Mouse (Mus musculus) midbrain, postnatal 0 days (tissue): ENCODE results near the gene Apba1. TPM values are rescaled to one million over a fixed set of nuclear protein-coding genes. Genes with fewer than 3 reads are reported as not detected.

Source experiments
- ATAC-seq: fragments of 200-750 bp; cut with Nextera tagmentation; 2 replicates; pipeline ENCODE4 v1.8.0; 2017; ENCODE audit warnings: moderate number of reproducible peaks, mild to moderate bottlenecking, moderate TSS enrichment, moderate library complexity; ENCODE audit not compliant: low FRiP score
- DNase-seq: peaks from one replicate; pipeline ENCODE4 v3.0.0-alpha.2; 2015; ENCODE audit warnings: low spot score
- H3K27ac ChIP-seq: fragments of 300-500 bp; sonication (generic); 2 replicates; pipeline ENCODE4 v1.5.1; 2014; ENCODE audit warnings: low read depth, mild to moderate bottlenecking, low read length, mixed read lengths
- H3K27me3 ChIP-seq: fragments of 300-500 bp; sonication (generic); 2 replicates; pipeline ENCODE4 v1.6.1; 2014; ENCODE audit warnings: low read length, control low read depth, mixed read lengths; ENCODE audit not compliant: insufficient read depth
- H3K36me3 ChIP-seq: fragments of 300-500 bp; sonication (generic); 2 replicates; pipeline ENCODE4 v1.6.1; 2014; ENCODE audit warnings: low read length, control low read depth, mixed read lengths; ENCODE audit not compliant: insufficient read depth
- H3K4me1 ChIP-seq: fragments of 300-500 bp; sonication (generic); 2 replicates; pipeline ENCODE4 v1.6.1; 2014; ENCODE audit warnings: mild to moderate bottlenecking, control low read depth, antibody characterized with exemption, low read length, mixed read lengths; ENCODE audit not compliant: insufficient read depth
- H3K4me2 ChIP-seq: fragments of 300-500 bp; sonication (generic); 2 replicates; pipeline ENCODE4 v1.6.1; 2014; ENCODE audit warnings: low read depth, mild to moderate bottlenecking, low read length, mixed read lengths; ENCODE audit not compliant: poor library complexity, severe bottlenecking
- H3K4me3 ChIP-seq: fragments of 300-500 bp; sonication (generic); 2 replicates; pipeline ENCODE4 v1.5.1; 2014; ENCODE audit warnings: low read depth, mild to moderate bottlenecking, low read length, moderate library complexity
- H3K9ac ChIP-seq: fragments of 300-500 bp; sonication (generic); replicated peaks from 2 replicates; pipeline ENCODE4 v1.6.1; 2014; ENCODE audit warnings: mild to moderate bottlenecking, low read length, moderate library complexity, mixed read lengths; ENCODE audit not compliant: poor library complexity, severe bottlenecking
- H3K9me3 ChIP-seq: fragments of 300-500 bp; sonication (generic); 2 replicates; pipeline ENCODE4 v1.6.1; 2016; ENCODE audit warnings: low read length, control low read depth
- CTCF ChIP-seq: IDR thresholded peaks from 2 replicates; pipeline ENCODE4 v1.5.1; 2016; ENCODE audit warnings: antibody characterized with exemption, mild to moderate bottlenecking
- WGBS: fragments of 180-500 bp; shearing (Covaris S2); extraction: QIAGEN DNeasy Blood & Tissue Kit; methylation state at CpG from one replicate; pipeline ENCODE4 v1.1.7; 2014; 5-methylcytosine and 5-hydroxymethylcytosine counted together
- polyA plus RNA-seq: library from polyadenylated mRNA; unstranded; fragments of >200 nt; fragmentation: Nextera tagmentation; extraction: Ambion mirVana; gene quantifications from 2 replicates; pipeline ENCODE4 v1.2.1, GENCODE M21; 2015
- total RNA-seq: library from RNA; depleted of rRNA; stranded (reverse); fragments of >200 nt; gene quantifications from 2 replicates; pipeline ENCODE4 v1.2.3, GENCODE M21; 2014; rRNA removed

Apba1 gene
- total and polyA plus RNA-seq, 2 experiments from 2014 or later: 15.4 to 193 TPM

GRCm38 (mm10) chr19:23977901-23978443, 219.3 kb downstream of the Apba1 start:
- WGBS: 75% methylated on average over 6 of the region's 6 CpGs
- ATAC-seq: no peak

GRCm38 (mm10) chr19:23980598-23980997, 221.9 kb downstream of the Apba1 start:
- Histone ChIP-seq H3K4me2 (no peak overlapping the region), H3K4me3 (no peak overlapping the region), H3K27me3 (no peaks in the 10 kb centered on the region), H3K4me1 (no peaks in the 10 kb centered on the region), H3K27ac (no peak overlapping the region), H3K9me3 (no peaks in the 10 kb centered on the region), H3K36me3 (peaks cover 7% of the 10 kb centered on the region; the same call in 1 of the 2 replicates), H3K9ac (no peak overlapping the region)
- no peak for ATAC-seq
- DNase-seq: no peak
- TF ChIP-seq CTCF: no peak
- 74% methylated on average over 3 of the region's 3 CpGs for WGBS

More at GRCm38 (mm10) chr19:23977901-23978443, 219.3 kb downstream of the Apba1 start:
- TF ChIP-seq CTCF: no peak
- no peaks in the 10 kb centered on the region for H3K27me3 ChIP-seq
- H3K9ac ChIP-seq: no peak overlapping the region
- no peak overlapping the region for H3K27ac ChIP-seq
- no peak for DNase-seq
- H3K36me3 ChIP-seq: peaks cover 11% of the 10 kb centered on the region; the same call in 1 of the 2 replicates
- H3K4me2 ChIP-seq: no peak overlapping the region
- H3K4me1 ChIP-seq: peaks cover 2% of the 10 kb centered on the region; the same call in 1 of the 2 replicates
- no peak overlapping the region for H3K4me3 ChIP-seq
- H3K9me3 ChIP-seq: no peaks in the 10 kb centered on the region

GRCm38 (mm10) chr19:23984186-23984585, 225.5 kb downstream of the Apba1 start:
- H3K9me3 ChIP-seq: no peaks in the 10 kb centered on the region
- DNase-seq (peak; percentile 21), ATAC-seq (no peak)
- H3K27me3 ChIP-seq: no peaks in the 10 kb centered on the region
- no peak overlapping the region for H3K27ac ChIP-seq
- 51% methylated on average over 6 of the region's 6 CpGs for WGBS
- no peak overlapping the region for H3K4me2 ChIP-seq
- no peak for TF ChIP-seq CTCF
- peaks cover 2% of the 10 kb centered on the region; the same call in 1 of the 2 replicates for H3K36me3 ChIP-seq
- no peak overlapping the region for H3K4me3 ChIP-seq
- H3K4me1 ChIP-seq: no peaks in the 10 kb centered on the region
- no peak overlapping the region for H3K9ac ChIP-seq

GRCm38 (mm10) chr19:23987291-23987690, 228.6 kb downstream of the Apba1 start:
- Histone ChIP-seq H3K9me3 (no peaks in the 10 kb centered on the region), H3K9ac (no peak overlapping the region), H3K4me3 (no peak overlapping the region), H3K36me3 (no peaks in the 10 kb centered on the region), H3K4me2 (no peak overlapping the region), H3K27ac (no peak overlapping the region), H3K27me3 (no peaks in the 10 kb centered on the region), H3K4me1 (no peaks in the 10 kb centered on the region)
- ATAC-seq (no peak), DNase-seq (no peak)
- no peak for TF ChIP-seq CTCF
- 81% methylated on average over 2 of the region's 2 CpGs for WGBS

GRCm38 (mm10) chr19:23988166-23988565, 229.5 kb downstream of the Apba1 start:
- Histone ChIP-seq H3K4me1 (no peaks in the 10 kb centered on the region), H3K27me3 (no peaks in the 10 kb centered on the region), H3K36me3 (no peaks in the 10 kb centered on the region), H3K9me3 (no peaks in the 10 kb centered on the region), H3K27ac (no peak overlapping the region), H3K9ac (no peak overlapping the region), H3K4me3 (no peak overlapping the region), H3K4me2 (no peak overlapping the region)
- ATAC-seq: no peak
- WGBS: 93% methylated on average over 4 of the region's 4 CpGs
- no peak for TF ChIP-seq CTCF
- no peak for DNase-seq

GRCm38 (mm10) chr19:23995766-23996399, 237.2 kb downstream of the Apba1 start:
- no peak overlapping the region for H3K9ac ChIP-seq
- no peaks in the 10 kb centered on the region for H3K36me3 ChIP-seq
- DNase-seq: no peak
- no peak for ATAC-seq
- TF ChIP-seq CTCF: no peak
- no peak overlapping the region for H3K27ac ChIP-seq
- no peaks in the 10 kb centered on the region for H3K27me3 ChIP-seq
- no peaks in the 10 kb centered on the region for H3K4me1 ChIP-seq
- H3K4me3 ChIP-seq: no peak overlapping the region
- 86% methylated on average over 10 of the region's 10 CpGs for WGBS
- H3K4me2 ChIP-seq: no peak overlapping the region
- no peaks in the 10 kb centered on the region for H3K9me3 ChIP-seq

Other genes with a start within 250 kb of the Apba1 start
- gene 1700028P14Rik, start 106.1 kb upstream of the Apba1 start, total RNA-seq: 0.33 and 1.1 TPM in 2 replicates
- 1.7 and 2.8 TPM in 2 replicates for gene 1700028P14Rik, start 106.1 kb upstream of the Apba1 start, polyA plus RNA-seq
- 23.2 and 24.9 TPM in 2 replicates for gene Ptar1, start 71.5 kb upstream of the Apba1 start, total RNA-seq
- gene Ptar1, start 71.5 kb upstream of the Apba1 start, polyA plus RNA-seq: 3.6 and 4.1 TPM in 2 replicates